Mouse (Mus musculus) embryonic facial prominence, embryonic 11.5 days (tissue): Measurements from ENCODE around the gene Sox3. TPM values are rescaled to one million over a fixed set of nuclear protein-coding genes. Genes with fewer than 3 reads are reported as not detected.

Source experiments
- ATAC-seq: fragments of 200-750 bp; cut with Nextera tagmentation; replicated peaks from 2 replicates; pipeline ENCODE4 v1.8.0; 2017; ENCODE audit warnings: low read depth; ENCODE audit not compliant: insufficient number of reproducible peaks, low FRiP score, low TSS enrichment
- DNase-seq: peaks from one replicate; pipeline ENCODE4 v3.0.0-alpha.2; 2015; ENCODE audit warnings: low spot score
- H3K27ac ChIP-seq: fragments of 300-500 bp; sonication (generic); replicated peaks from 2 replicates; pipeline ENCODE4 v1.5.1; 2014; ENCODE audit warnings: mild to moderate bottlenecking, low read depth, low read length, control low read depth
- H3K27me3 ChIP-seq: fragments of 300-500 bp; sonication (generic); 2 replicates; pipeline ENCODE4 v1.6.1; 2014; ENCODE audit warnings: mild to moderate bottlenecking, low read length, moderate library complexity, mixed read lengths; ENCODE audit not compliant: control insufficient read depth, insufficient read depth
- H3K36me3 ChIP-seq: fragments of 300-500 bp; sonication (generic); replicated peaks from 2 replicates; pipeline ENCODE4 v1.6.1; 2014; ENCODE audit warnings: low read depth, mild to moderate bottlenecking, low read length, moderate library complexity, mixed read lengths; ENCODE audit not compliant: control insufficient read depth, insufficient read depth
- H3K4me1 ChIP-seq: fragments of 300-500 bp; sonication (generic); 2 replicates; pipeline ENCODE4 v1.6.1; 2014; ENCODE audit warnings: low read length, mixed read lengths; ENCODE audit not compliant: control insufficient read depth, insufficient read depth
- H3K4me2 ChIP-seq: fragments of 300-500 bp; sonication (generic); 2 replicates; pipeline ENCODE4 v1.6.1; 2014; ENCODE audit warnings: low read depth, mild to moderate bottlenecking, control low read depth, low read length, moderate library complexity
- H3K4me3 ChIP-seq: fragments of 300-500 bp; sonication (generic); 2 replicates; pipeline ENCODE4 v1.5.1; 2014; ENCODE audit warnings: low read depth, low read length, control low read depth
- H3K9ac ChIP-seq: fragments of 300-500 bp; sonication (generic); replicated peaks from 2 replicates; pipeline ENCODE4 v1.6.1; 2014; ENCODE audit warnings: mild to moderate bottlenecking, control low read depth, low read length
- H3K9me3 ChIP-seq: fragments of 300-500 bp; sonication (generic); replicated peaks from 2 replicates; pipeline ENCODE4 v1.6.1; 2016; ENCODE audit warnings: mild to moderate bottlenecking, low read length, inconsistent platforms, mixed read lengths; ENCODE audit not compliant: control insufficient read depth
- WGBS: fragments of 180-500 bp; shearing (Covaris S2); extraction: QIAGEN DNeasy Blood & Tissue Kit; methylation state at CpG from one replicate; pipeline ENCODE4 v1.1.7; 2014; 5-methylcytosine and 5-hydroxymethylcytosine counted together
- polyA plus RNA-seq: library from polyadenylated mRNA; unstranded; fragments of >200 nt; fragmentation: Nextera tagmentation; extraction: Ambion mirVana; gene quantifications from 2 replicates; pipeline ENCODE4 v1.2.1, GENCODE M21; 2014

Gene Sox3
- 1.4 and 3.5 TPM in 2 replicates for polyA plus RNA-seq

- Histone ChIP-seq H3K4me1 (no peaks in the 10 kb centered on the region), H3K36me3 (no peaks in the 10 kb centered on the region), H3K4me2 (peak within 1 kb of the TSS; percentile 67), H3K27me3 (peaks cover 28% of the 10 kb centered on the region), H3K9ac (peak within 1 kb of the TSS; percentile 41), H3K4me3 (peak within 1 kb of the TSS; percentile 40), H3K27ac (no peak within 1 kb of the TSS), H3K9me3 (no peaks in the 10 kb centered on the region)
- 12% methylated on average over 56 of the region's 92 CpGs for WGBS
- DNase-seq = peak; percentile 54
- ATAC-seq = peak; percentile 51
Observed at GRCm38 (mm10) chrX:60892801-60893681, at the start of gene Sox3. Gene Sox3 (minus strand): TSS chrX:60893430.

- no peak overlapping the region for H3K27ac ChIP-seq
- no peak overlapping the region for H3K4me2 ChIP-seq
- no peak overlapping the region for H3K4me3 ChIP-seq
- H3K27me3 ChIP-seq = no peaks in the 10 kb centered on the region
- no peak for ATAC-seq
- DNase-seq = no peak
- H3K9ac ChIP-seq = no peak overlapping the region
- no peaks in the 10 kb centered on the region for H3K4me1 ChIP-seq
- no peaks in the 10 kb centered on the region for H3K36me3 ChIP-seq
- 77% methylated on average over 3 of the region's 3 CpGs for WGBS
- H3K9me3 ChIP-seq = no peaks in the 10 kb centered on the region
Observed at GRCm38 (mm10) chrX:60940225-60940624, 47.0 kb upstream of the Sox3 start.

- H3K9me3 ChIP-seq = no peaks in the 10 kb centered on the region
- H3K4me3 ChIP-seq = no peak overlapping the region
- no peak for DNase-seq
- H3K27ac ChIP-seq = no peak overlapping the region
- H3K9ac ChIP-seq = no peak overlapping the region
- H3K4me1 ChIP-seq = no peaks in the 10 kb centered on the region
- no peaks in the 10 kb centered on the region for H3K36me3 ChIP-seq
- H3K27me3 ChIP-seq = peaks cover 13% of the 10 kb centered on the region
- WGBS = 38% methylated on average over 4 of the region's 4 CpGs
- no peak overlapping the region for H3K4me2 ChIP-seq
- ATAC-seq = no peak
Observed at GRCm38 (mm10) chrX:60899546-60899945, 6.3 kb upstream of the Sox3 start.

DNA sequence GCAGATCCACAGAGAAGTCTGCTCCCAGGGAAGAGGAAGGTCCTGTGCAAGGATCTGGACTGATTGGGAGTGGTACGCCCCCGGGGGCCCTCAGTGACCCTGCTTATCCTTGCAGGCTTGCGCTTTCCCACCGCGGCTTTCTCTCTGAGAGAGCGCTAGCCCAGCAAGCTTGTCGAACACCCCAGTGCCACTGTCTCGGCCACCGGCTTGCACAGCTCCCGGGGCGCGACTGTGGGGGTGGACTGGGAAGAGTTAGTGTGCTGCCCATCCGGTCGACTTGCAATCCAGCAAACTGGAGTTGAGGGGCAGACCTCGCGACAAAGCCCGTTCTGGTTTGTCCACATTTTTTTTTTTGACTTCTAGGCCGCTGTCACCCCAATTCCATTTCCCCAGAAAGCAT, 5.4 kb upstream of the Sox3 start:
- no peak overlapping the region for H3K27ac ChIP-seq
- no peak overlapping the region for H3K4me2 ChIP-seq
- DNase-seq (peak; percentile 5), ATAC-seq (no peak)
- H3K4me1 ChIP-seq = no peaks in the 10 kb centered on the region
- H3K27me3 ChIP-seq = peaks cover 20% of the 10 kb centered on the region
- H3K9me3 ChIP-seq = no peaks in the 10 kb centered on the region
- no peak overlapping the region for H3K4me3 ChIP-seq
- H3K36me3 ChIP-seq = no peaks in the 10 kb centered on the region
- H3K9ac ChIP-seq = no peak overlapping the region
- 16% methylated on average over 18 of the region's 18 CpGs for WGBS

DNA sequence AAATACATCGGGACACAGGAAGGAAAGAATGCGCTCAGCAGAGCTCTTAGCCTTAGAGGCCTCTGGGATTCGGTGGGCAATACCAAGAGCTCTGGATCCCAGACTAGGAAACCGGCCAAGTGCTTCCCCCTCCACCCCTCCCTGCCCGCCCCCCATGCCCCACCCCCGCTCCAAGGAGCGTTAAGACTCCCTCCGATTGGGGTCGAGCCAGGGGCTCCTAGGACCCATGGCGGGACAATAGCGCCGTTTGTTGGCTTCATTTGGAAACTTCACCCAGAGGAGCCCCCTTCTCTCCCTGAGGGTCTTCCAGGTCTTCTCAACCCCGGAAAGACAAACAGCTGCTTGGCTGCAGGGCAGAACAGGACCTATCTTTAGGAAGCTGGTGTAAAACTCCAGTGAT, 3.1 kb upstream of the Sox3 start:
- Histone ChIP-seq H3K9ac (no peak overlapping the region), H3K4me1 (no peaks in the 10 kb centered on the region), H3K9me3 (no peaks in the 10 kb centered on the region), H3K27me3 (peaks cover 22% of the 10 kb centered on the region), H3K27ac (no peak overlapping the region), H3K4me2 (no peak overlapping the region), H3K36me3 (no peaks in the 10 kb centered on the region), H3K4me3 (no peak overlapping the region)
- ATAC-seq (no peak), DNase-seq (peak; percentile 27)
- WGBS = 5% methylated on average over 13 of the region's 13 CpGs

GRCm38 (mm10) chrX:60895416-60895815, 2.2 kb upstream of the Sox3 start:
- no peak for ATAC-seq
- WGBS = 15% methylated on average over 11 of the region's 11 CpGs
- peaks cover 26% of the 10 kb centered on the region for H3K27me3 ChIP-seq
- H3K27ac ChIP-seq = no peak overlapping the region
- H3K4me2 ChIP-seq = no peak overlapping the region
- H3K4me3 ChIP-seq = no peak overlapping the region
- H3K36me3 ChIP-seq = no peaks in the 10 kb centered on the region
- no peaks in the 10 kb centered on the region for H3K4me1 ChIP-seq
- DNase-seq = no peak
- H3K9ac ChIP-seq = no peak overlapping the region
- H3K9me3 ChIP-seq = no peaks in the 10 kb centered on the region

GRCm38 (mm10) chrX:60893720-60894543, 702 bp upstream of the Sox3 start:
- H3K4me2 ChIP-seq = peak overlapping the region; percentile 32
- H3K36me3 ChIP-seq = no peaks in the 10 kb centered on the region
- H3K27me3 ChIP-seq = peaks cover 28% of the 10 kb centered on the region
- H3K9ac ChIP-seq = no peak overlapping the region; the same call in 1 of the 2 replicates
- no peak overlapping the region for H3K27ac ChIP-seq
- no peaks in the 10 kb centered on the region for H3K4me1 ChIP-seq
- DNase-seq (peak; percentile 26), ATAC-seq (peak; percentile 54)
- no peaks in the 10 kb centered on the region for H3K9me3 ChIP-seq
- WGBS = 26% methylated on average over 58 of the region's 59 CpGs
- peak overlapping the region; percentile 40 for H3K4me3 ChIP-seq
